Mouse (Mus musculus) left cerebral cortex, adult 9 months (tissue): ENCODE measurements around the gene Trat1.

Experiments used
- DNase-seq, 2 experiments: peaks; one replicate each; pipeline ENCODE4 v3.0.0; 2022; ENCODE audit warnings: low spot score in 2 of 2

The Trat1 gene

DNA sequence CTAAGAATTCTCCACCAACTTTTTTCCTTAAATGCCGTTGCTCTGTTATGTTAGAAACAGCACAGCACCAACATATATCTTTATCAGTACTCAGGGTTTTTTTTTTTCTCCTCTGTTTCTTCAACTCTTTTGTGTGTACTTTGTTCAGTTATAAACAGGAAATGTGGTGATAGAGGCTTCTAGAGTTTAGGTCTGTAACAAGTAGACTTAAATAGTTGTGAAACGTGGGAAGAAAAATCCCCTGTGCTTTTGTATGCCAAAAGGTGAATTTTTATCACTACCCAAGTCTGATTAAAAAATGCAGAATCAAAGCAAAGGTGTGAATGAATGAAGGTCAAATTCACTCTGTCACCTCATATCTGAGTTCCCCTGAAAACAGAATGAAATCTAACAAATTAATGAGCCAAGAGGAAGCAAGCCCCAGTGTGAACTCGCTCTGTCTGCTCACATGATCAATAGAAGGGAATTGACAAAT lies at the start of gene Trat1:
Gene Trat1 (minus strand): TSS at position 51 of the 475 bp plus-strand sequence.
- no peak for DNase-seq

DNA sequence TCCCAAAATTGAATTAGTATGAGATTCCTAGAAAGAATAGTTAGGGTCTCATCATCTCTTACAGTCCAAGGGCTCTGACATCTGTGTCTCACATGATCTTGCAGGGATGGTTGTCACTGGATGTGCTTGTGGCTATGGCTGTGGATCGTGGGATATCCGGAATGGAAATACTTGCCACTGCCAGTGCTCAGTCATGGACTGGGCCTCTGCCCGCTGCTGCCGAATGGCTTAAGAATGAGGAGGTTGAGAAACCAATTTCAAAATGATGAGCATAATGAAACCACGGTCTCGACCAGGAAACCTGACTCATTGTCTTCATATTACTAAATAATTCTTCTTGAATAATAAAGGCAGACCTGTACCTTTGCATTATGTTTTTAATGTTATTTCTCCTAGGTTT lies 46.7 kb upstream of the Trat1 start:
- no peak for DNase-seq

- DNase-seq = no peak
Measured at GRCm38 (mm10) chr16:48816695-48817094, 44.9 kb upstream of the Trat1 start, which contains the start of gene Retnlb. TSS of gene Retnlb (plus strand) at chr16:48816856.

DNA sequence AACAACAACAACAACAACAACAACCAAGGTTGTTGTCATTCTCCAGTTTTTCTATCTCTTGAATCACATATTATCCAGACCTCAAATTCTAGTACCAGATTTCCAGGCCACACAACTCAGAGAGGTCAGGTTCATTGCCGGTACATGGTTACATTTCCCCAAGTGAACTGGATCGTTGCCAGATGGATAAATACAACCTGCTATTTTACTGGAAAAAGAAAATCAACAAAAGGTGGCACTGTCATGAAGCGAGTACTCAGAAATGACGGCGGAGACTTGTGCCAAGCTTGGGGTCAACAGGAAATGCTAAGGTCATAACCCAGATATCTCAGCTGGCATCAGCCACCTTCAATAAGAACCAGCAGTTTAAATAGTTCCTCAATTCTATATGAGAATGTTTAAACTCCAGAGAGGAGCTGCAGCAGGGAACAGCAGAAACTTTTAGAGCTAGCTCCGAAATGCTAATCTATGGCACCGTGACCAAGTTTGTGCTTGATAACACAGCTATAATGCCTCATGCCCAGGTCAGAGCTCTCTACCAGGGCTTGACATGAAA lies 40.1 kb upstream of the Trat1 start:
- DNase-seq = no peak

GRCm38 (mm10) chr16:48809374-48809773 lies 37.6 kb upstream of the Trat1 start:
- DNase-seq = no peak

GRCm38 (mm10) chr16:48806521-48806920 lies 34.7 kb upstream of the Trat1 start:
- DNase-seq = no peak

- DNase-seq = no peak
Measured at GRCm38 (mm10) chr16:48805412-48805811, 33.6 kb upstream of the Trat1 start.

- DNase-seq = no peak
Measured at GRCm38 (mm10) chr16:48800906-48801305, 29.1 kb upstream of the Trat1 start.

DNA sequence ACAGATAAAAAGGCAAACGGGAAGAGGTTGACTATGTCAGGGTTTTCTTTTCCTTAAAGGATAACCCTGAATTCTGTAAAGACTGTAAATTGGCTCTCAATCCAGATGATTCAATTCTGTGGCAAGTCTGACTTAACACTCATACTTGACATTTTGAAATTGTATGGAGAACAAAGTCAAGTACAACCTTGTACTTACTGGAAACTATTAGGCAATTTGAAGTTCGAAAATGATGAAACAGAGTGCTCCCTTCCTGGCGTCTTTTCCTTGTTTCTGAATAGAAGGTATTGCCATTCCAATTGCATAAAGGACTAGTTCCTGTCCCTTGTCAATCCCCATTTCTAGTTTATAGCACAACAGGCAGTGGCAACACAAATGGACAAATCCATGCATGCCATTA lies 27.6 kb upstream of the Trat1 start:
- no peak for DNase-seq

DNA sequence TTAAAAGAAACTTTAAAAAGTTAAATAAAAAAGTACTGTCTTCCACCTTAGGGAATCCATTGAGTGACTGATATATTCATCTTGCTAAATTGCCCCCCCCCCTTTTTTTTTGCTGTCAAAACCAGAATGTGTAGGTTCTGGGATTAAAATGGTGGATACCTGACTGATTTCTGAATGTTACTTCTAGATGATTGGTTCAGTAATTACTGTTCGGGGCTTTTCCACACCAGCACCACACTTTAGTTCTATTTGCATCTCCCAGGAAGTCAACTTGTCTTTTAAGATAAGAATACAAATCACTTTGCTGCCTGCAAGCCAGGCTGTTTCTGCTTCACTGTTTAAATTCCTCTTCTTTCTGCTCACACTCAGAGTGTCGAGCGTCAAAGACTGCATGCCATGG lies 26.5 kb upstream of the Trat1 start:
- no peak for DNase-seq

DNA sequence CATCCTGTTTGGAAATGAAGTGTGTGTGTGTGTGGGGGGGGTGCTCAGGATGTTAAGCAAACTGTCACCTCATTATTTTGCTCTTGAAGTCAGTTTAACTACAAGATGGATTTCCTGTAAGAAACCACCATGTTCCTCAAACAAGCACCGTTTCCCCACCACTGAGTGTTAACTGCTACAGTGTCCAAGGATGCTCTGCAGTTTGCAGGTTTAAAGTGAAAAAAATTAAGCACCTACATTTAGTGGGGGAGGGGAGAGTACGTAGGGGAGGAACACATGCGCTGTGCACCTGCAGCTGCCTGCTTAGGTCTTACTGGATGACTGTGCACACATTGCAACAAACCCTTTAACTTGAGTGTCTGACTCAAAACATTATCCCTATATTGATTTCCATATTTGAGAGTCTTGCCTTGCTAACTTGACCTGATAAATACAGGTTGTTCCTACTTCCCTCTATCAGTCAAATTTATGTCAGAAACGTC lies 16.9 kb upstream of the Trat1 start:
- DNase-seq = no peak

DNA sequence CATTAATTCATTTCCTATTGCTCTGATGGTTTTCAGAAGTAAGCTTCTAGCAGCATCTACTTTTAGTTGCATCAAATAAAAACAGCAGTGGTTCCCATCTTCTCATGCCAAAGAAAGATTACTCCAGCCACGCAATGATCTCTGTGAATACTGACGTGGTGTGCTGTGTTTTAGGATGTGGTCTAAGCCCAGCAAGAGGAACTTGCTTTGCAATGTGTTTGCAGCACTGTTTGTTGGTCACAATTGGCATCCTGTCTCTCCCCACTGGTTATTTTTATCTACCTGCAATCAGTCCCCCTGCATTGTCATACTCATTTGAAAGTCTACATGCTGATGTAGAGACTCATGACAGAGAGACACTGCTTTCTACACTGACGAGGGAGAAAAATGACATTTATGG lies 14.4 kb upstream of the Trat1 start:
- DNase-seq = no peak

DNA sequence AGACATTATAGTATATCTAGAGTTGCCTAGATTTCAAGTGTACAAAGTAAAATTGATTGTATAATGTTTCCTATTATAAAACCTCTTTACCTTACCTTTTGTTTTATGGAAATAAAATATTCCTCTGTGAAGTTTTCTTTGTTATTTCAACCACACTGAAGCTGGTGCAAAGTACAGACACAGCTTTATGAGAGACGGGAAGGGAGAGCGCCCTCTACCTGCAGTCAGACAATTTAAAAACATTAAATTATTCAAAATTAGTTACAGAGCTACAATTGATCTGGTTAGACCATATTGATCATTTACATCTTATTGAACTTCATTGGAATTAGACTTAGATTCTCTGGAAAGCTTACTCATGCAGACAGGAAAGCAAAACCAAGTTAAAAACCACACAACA lies 5.4 kb upstream of the Trat1 start:
- DNase-seq = no peak

- no peak for DNase-seq
Measured at GRCm38 (mm10) chr16:48769183-48769582, 2.6 kb downstream of the Trat1 start.

GRCm38 (mm10) chr16:48760643-48761481 lies 11.0 kb downstream of the Trat1 start:
- no peak for DNase-seq

DNA sequence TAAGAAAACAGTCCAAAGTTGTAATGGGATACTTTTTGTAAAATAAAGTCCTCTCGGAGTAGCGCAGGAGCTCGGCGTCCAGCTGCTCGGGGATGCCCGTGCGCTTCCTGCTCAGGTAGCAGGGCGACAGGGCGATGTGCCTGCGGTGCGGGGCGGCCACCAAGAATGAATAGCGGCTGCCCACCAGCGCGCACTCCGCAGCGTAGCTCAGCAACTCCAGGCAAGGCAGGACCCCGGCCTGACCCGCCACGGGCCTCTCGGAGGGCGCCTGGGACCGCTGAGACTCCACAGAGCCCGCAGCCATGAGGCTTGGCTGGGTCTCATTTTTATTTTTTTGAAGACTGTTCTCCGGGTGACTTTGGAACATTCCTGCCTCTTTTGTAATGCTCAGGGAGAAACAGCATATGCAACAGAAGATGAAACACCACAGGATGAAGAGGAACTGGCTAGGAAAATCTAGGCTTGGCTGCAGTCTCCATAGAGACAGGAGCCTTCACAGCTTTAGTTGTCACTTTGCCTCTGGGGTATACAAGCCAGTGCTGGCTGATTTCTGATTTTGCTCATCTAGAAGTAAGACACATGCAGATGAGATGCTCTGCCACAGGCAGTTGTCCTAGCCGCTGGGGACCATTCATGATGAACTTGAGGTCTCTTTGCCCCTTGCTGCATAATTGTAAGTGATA lies 21.5 kb downstream of the Trat1 start:
- no peak for DNase-seq

GRCm38 (mm10) chr16:48745418-48745817 lies 26.4 kb downstream of the Trat1 start:
- DNase-seq = no peak

- no peak for DNase-seq
Measured at GRCm38 (mm10) chr16:48745011-48745410, 26.8 kb downstream of the Trat1 start.

GRCm38 (mm10) chr16:48741549-48741948 lies 30.3 kb downstream of the Trat1 start:
- no peak for DNase-seq

DNA sequence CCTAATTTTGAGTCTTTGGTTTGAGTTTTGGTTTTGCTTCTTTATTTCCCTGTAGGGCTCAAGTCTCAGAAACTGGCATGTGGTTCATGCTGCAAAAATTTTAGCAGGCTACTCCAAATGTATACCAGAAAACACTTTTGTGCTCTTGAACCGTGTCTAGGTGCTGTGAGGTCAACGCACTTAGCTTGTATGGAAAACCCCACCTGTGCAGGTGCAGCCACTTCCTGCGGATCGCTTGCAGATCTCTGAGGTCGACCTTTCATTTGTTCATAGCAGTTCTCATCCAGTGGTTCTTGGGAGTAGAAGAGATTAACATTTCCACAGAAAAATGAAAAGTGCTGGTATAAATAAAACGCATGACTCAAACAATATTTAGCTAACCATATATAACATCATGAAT lies 31.8 kb downstream of the Trat1 start:
- no peak for DNase-seq

DNA sequence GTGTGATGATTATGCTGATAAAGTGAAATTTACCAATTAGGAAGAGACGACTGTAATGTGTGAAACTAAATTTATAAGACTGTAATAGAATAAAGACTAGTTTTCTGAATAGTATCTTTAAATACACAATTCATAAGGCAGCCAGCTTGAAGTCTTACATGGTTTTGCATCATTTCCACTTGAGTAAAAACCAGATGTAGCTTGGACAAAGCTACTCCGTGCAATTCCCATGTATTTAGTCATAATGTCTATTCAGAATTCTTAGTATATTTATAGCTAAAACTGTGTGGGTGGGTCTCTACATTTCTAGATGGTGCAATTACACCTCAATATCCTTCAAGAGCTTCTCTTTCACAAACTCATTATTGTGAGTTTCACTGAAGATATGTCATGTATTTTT lies 33.4 kb downstream of the Trat1 start:
- DNase-seq = no peak

- DNase-seq = no peak
Measured at GRCm38 (mm10) chr16:48736890-48737289, 34.9 kb downstream of the Trat1 start.

DNA sequence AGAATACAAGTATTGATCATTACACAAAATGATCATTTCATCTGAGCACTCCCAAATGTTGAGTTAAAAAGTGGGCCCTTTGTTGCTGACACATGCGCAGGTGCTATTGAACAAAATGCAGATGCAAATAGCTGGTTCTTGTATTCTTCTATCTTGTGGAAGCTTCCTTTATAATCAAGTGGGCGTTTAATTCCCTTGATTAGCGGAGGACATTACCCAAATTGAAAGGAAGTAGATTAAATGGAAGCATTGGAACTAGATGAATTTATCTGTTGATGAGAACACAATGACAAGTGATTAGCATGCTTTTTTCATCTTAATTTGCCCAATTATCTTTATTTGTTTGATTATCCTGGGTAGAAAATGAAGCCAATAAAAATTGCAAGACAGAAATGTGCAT lies 51.6 kb downstream of the Trat1 start:
- DNase-seq = no peak
